Mouse (Mus musculus) testis, adult 2 months (tissue): ENCODE results near the gene Gm12117.

Experiments
- CTCF ChIP-seq: fragments of 200-500 bp; IDR thresholded peaks from 2 replicates; pipeline ENCODE4 v1.5.1; 2012; ENCODE audit warnings: low read depth, mild to moderate bottlenecking, inconsistent platforms, low read length, moderate library complexity; ENCODE audit not compliant: control insufficient read depth, insufficient read depth, insufficient replicate concordance
- POLR2A ChIP-seq: fragments of 200-500 bp; IDR thresholded peaks from 2 replicates; pipeline ENCODE4 v1.6.1; 2012; ENCODE audit warnings: low read depth, mild to moderate bottlenecking, inconsistent platforms, low read length, moderate library complexity; ENCODE audit not compliant: control insufficient read depth

- no peak for TF ChIP-seq CTCF
- TF ChIP-seq POLR2A, result no peak
Observed at GRCm38 (mm10) chr11:33276637-33277036, at the start of gene Gm12117.
